Mouse (Mus musculus): ENCODE measurements around the gene Sgo2a. TPM values are rescaled to one million over a fixed set of nuclear protein-coding genes. Genes with fewer than 3 reads are reported as not detected.
A peak's percentile ranks its signal among the peaks of the same experiment; 100 is the strongest.
"Not testable (repeated sequence)": the region's sequence is repeated elsewhere in the genome, so short reads cannot be mapped to it uniquely, and the experiment has no call there.

Gene Sgo2a
- polyA plus RNA-seq, 1 experiment from 2014 or later = 28.6 TPM

GRCm38 (mm10) chr1:57969327-57970271 is 26.2 kb upstream of the Sgo2a start:
- ATAC-seq (ENCODE audit: insufficient number of reproducible peaks, low FRiP score, low TSS enrichment, low read depth) (peak; percentile 96), DNase-seq (ENCODE audit: low spot score) (peak; percentile 99)
- no peaks in the 10 kb centered on the region for H3K9me3 ChIP-seq (ENCODE audit: control insufficient read depth, low read length)
- peak overlapping the region; percentile 52 for H3K4me2 ChIP-seq (ENCODE audit: low read depth, severe bottlenecking)
- no peak overlapping the region; the same call in 1 of the 2 replicates for H3K27ac ChIP-seq (replicated peaks; ENCODE audit: low read depth, low read length)
- H3K4me3 ChIP-seq (ENCODE audit: low read depth, low read length) = peak overlapping the region; percentile 70
- no peaks in the 10 kb centered on the region for H3K36me3 ChIP-seq (ENCODE audit: control insufficient read depth, insufficient read depth, low read length)
- 0 out of 2 replicates have a peak, but pooled peaks cover 4% of the 10 kb centered on the region for H3K4me1 ChIP-seq (ENCODE audit: control insufficient read depth, insufficient read depth, low read length)
- WGBS = under 1% methylated on average over 64 of the region's 65 CpGs
- peak overlapping the region; percentile 91 for H3K9ac ChIP-seq (ENCODE audit: low read length)
- no peaks in the 10 kb centered on the region for H3K27me3 ChIP-seq (ENCODE audit: control insufficient read depth, insufficient read depth, low read length)

- ATAC-seq (ENCODE audit: insufficient number of reproducible peaks, low FRiP score, low TSS enrichment, low read depth) = no peak
- H3K27me3 ChIP-seq (ENCODE audit: control insufficient read depth, insufficient read depth, low read length) = no peaks in the 10 kb centered on the region
- WGBS = 83% methylated on average over 2 of the region's 2 CpGs
- H3K4me2 ChIP-seq (ENCODE audit: low read depth, severe bottlenecking) = no peak overlapping the region
- H3K27ac ChIP-seq (replicated peaks; ENCODE audit: low read depth, low read length) = no peak overlapping the region
- no peak overlapping the region for H3K9ac ChIP-seq (ENCODE audit: low read length)
- H3K36me3 ChIP-seq (ENCODE audit: control insufficient read depth, insufficient read depth, low read length) = no peaks in the 10 kb centered on the region
- H3K4me1 ChIP-seq (ENCODE audit: control insufficient read depth, insufficient read depth, low read length) = 0 out of 2 replicates have a peak, but pooled peaks cover 4% of the 10 kb centered on the region
- H3K9me3 ChIP-seq (ENCODE audit: control insufficient read depth, low read length) = no peaks in the 10 kb centered on the region
- no peak for DNase-seq (ENCODE audit: low spot score)
- H3K4me3 ChIP-seq (ENCODE audit: low read depth, low read length) = no peak overlapping the region
Measured at GRCm38 (mm10) chr1:57971588-57971987, 24.2 kb upstream of the Sgo2a start.

- H3K9me3 ChIP-seq (ENCODE audit: control insufficient read depth, low read length) = no peaks in the 10 kb centered on the region
- H3K4me2 ChIP-seq (ENCODE audit: low read depth, severe bottlenecking) = no peak overlapping the region
- H3K27me3 ChIP-seq (ENCODE audit: control insufficient read depth, insufficient read depth, low read length) = no peaks in the 10 kb centered on the region
- no peak overlapping the region for H3K4me3 ChIP-seq (ENCODE audit: low read depth, low read length)
- H3K4me1 ChIP-seq (ENCODE audit: control insufficient read depth, insufficient read depth, low read length) = no peaks in the 10 kb centered on the region
- no peak overlapping the region for H3K27ac ChIP-seq (replicated peaks; ENCODE audit: low read depth, low read length)
- WGBS = 91% methylated on average over 3 of the region's 3 CpGs
- H3K36me3 ChIP-seq (ENCODE audit: control insufficient read depth, insufficient read depth, low read length) = no peaks in the 10 kb centered on the region
- no peak overlapping the region for H3K9ac ChIP-seq (ENCODE audit: low read length)
- ATAC-seq (ENCODE audit: insufficient number of reproducible peaks, low FRiP score, low TSS enrichment, low read depth) (no peak), DNase-seq (ENCODE audit: low spot score) (no peak)
Measured at GRCm38 (mm10) chr1:57976860-57977259, 18.9 kb upstream of the Sgo2a start.

GRCm38 (mm10) chr1:57989052-57989600 is 6.6 kb upstream of the Sgo2a start:
- WGBS = 88% methylated on average over 6 of the region's 6 CpGs
- no peak overlapping the region for H3K27ac ChIP-seq (replicated peaks; ENCODE audit: low read depth, low read length)
- H3K27me3 ChIP-seq (ENCODE audit: control insufficient read depth, insufficient read depth, low read length) = no peaks in the 10 kb centered on the region
- no peaks in the 10 kb centered on the region for H3K9me3 ChIP-seq (ENCODE audit: control insufficient read depth, low read length)
- no peaks in the 10 kb centered on the region for H3K4me1 ChIP-seq (ENCODE audit: control insufficient read depth, insufficient read depth, low read length)
- no peak overlapping the region for H3K4me3 ChIP-seq (ENCODE audit: low read depth, low read length)
- DNase-seq (ENCODE audit: low spot score) (no peak), ATAC-seq (ENCODE audit: insufficient number of reproducible peaks, low FRiP score, low TSS enrichment, low read depth) (no peak)
- no peak overlapping the region for H3K4me2 ChIP-seq (ENCODE audit: low read depth, severe bottlenecking)
- H3K36me3 ChIP-seq (ENCODE audit: control insufficient read depth, insufficient read depth, low read length) = no peaks in the 10 kb centered on the region
- H3K9ac ChIP-seq (ENCODE audit: low read length) = no peak overlapping the region

GRCm38 (mm10) chr1:57991277-57991676 is 4.5 kb upstream of the Sgo2a start:
- ATAC-seq (ENCODE audit: insufficient number of reproducible peaks, low FRiP score, low TSS enrichment, low read depth) (no peak), DNase-seq (ENCODE audit: low spot score) (no peak)
- Histone ChIP-seq H3K9ac (ENCODE audit: low read length) (no peak overlapping the region), H3K36me3 (ENCODE audit: control insufficient read depth, insufficient read depth, low read length) (no peaks in the 10 kb centered on the region), H3K4me3 (ENCODE audit: low read depth, low read length) (no peak overlapping the region), H3K4me2 (ENCODE audit: low read depth, severe bottlenecking) (no peak overlapping the region), H3K27me3 (ENCODE audit: control insufficient read depth, insufficient read depth, low read length) (no peaks in the 10 kb centered on the region), H3K9me3 (ENCODE audit: control insufficient read depth, low read length) (no peaks in the 10 kb centered on the region), H3K27ac (replicated peaks; ENCODE audit: low read depth, low read length) (no peak overlapping the region), H3K4me1 (ENCODE audit: control insufficient read depth, insufficient read depth, low read length) (no peaks in the 10 kb centered on the region)
- 83% methylated on average over 2 of the region's 2 CpGs for WGBS

GRCm38 (mm10) chr1:57996133-57996615 is 403 bp downstream of the Sgo2a start:
- H3K9me3 ChIP-seq (ENCODE audit: control insufficient read depth, low read length) = no peaks in the 10 kb centered on the region
- ATAC-seq (ENCODE audit: insufficient number of reproducible peaks, low FRiP score, low TSS enrichment, low read depth) (no peak; the same call in 1 of the 2 replicates), DNase-seq (ENCODE audit: low spot score) (no peak)
- H3K4me2 ChIP-seq (ENCODE audit: low read depth, severe bottlenecking) = peak overlapping the region; percentile 44
- H3K27me3 ChIP-seq (ENCODE audit: control insufficient read depth, insufficient read depth, low read length) = no peaks in the 10 kb centered on the region
- 0 out of 2 replicates have a peak, but pooled peaks cover 3% of the 10 kb centered on the region for H3K4me1 ChIP-seq (ENCODE audit: control insufficient read depth, insufficient read depth, low read length)
- H3K4me3 ChIP-seq (ENCODE audit: low read depth, low read length) = peak overlapping the region; percentile 66
- WGBS = under 1% methylated on average over 29 of the region's 29 CpGs
- H3K9ac ChIP-seq (ENCODE audit: low read length) = peak overlapping the region; percentile 72
- no peak overlapping the region; the same call in 1 of the 2 replicates for H3K27ac ChIP-seq (replicated peaks; ENCODE audit: low read depth, low read length)
- no peaks in the 10 kb centered on the region for H3K36me3 ChIP-seq (ENCODE audit: control insufficient read depth, insufficient read depth, low read length)

GRCm38 (mm10) chr1:57998146-57998545 is 2.4 kb downstream of the Sgo2a start:
- H3K27ac ChIP-seq (replicated peaks; ENCODE audit: low read depth, low read length) = no peak overlapping the region
- H3K9ac ChIP-seq (ENCODE audit: low read length) = no peak overlapping the region
- 0 out of 2 replicates have a peak, but pooled peaks cover 3% of the 10 kb centered on the region for H3K4me1 ChIP-seq (ENCODE audit: control insufficient read depth, insufficient read depth, low read length)
- 87% methylated on average over 3 of the region's 3 CpGs for WGBS
- H3K4me3 ChIP-seq (ENCODE audit: low read depth, low read length) = no peak overlapping the region
- no peaks in the 10 kb centered on the region for H3K36me3 ChIP-seq (ENCODE audit: control insufficient read depth, insufficient read depth, low read length)
- H3K4me2 ChIP-seq (ENCODE audit: low read depth, severe bottlenecking) = no peak overlapping the region; the same call in 1 of the 2 replicates
- no peaks in the 10 kb centered on the region for H3K27me3 ChIP-seq (ENCODE audit: control insufficient read depth, insufficient read depth, low read length)
- no peak for DNase-seq (ENCODE audit: low spot score)
- ATAC-seq (ENCODE audit: insufficient number of reproducible peaks, low FRiP score, low TSS enrichment, low read depth) = no peak
- H3K9me3 ChIP-seq (ENCODE audit: control insufficient read depth, low read length) = no peaks in the 10 kb centered on the region

- H3K36me3 ChIP-seq (ENCODE audit: control insufficient read depth, insufficient read depth, low read length); H3K9ac ChIP-seq (ENCODE audit: low read length); H3K4me3 ChIP-seq (ENCODE audit: low read depth, low read length); H3K27ac ChIP-seq (replicated peaks; ENCODE audit: low read depth, low read length); H3K4me2 ChIP-seq (ENCODE audit: low read depth, severe bottlenecking); H3K4me1 ChIP-seq (ENCODE audit: control insufficient read depth, insufficient read depth, low read length); H3K9me3 ChIP-seq (ENCODE audit: control insufficient read depth, low read length); ATAC-seq (ENCODE audit: insufficient number of reproducible peaks, low FRiP score, low TSS enrichment, low read depth); DNase-seq (ENCODE audit: low spot score); H3K27me3 ChIP-seq (ENCODE audit: control insufficient read depth, insufficient read depth, low read length): not testable (repeated sequence)
- 93% methylated on average over 7 of the region's 7 CpGs for WGBS
Measured at GRCm38 (mm10) chr1:58006388-58006787, 10.6 kb downstream of the Sgo2a start.
